Mouse (Mus musculus) spleen, adult 18-20 months (tissue): ENCODE results near the gene Xdh.
"Not testable (repeated sequence)": the region's sequence is repeated elsewhere in the genome, so short reads cannot be mapped to it uniquely, and the experiment has no call there.

ENCODE experiments used
- DNase-seq, 2 experiments: peaks; one replicate each; pipeline ENCODE4 v3.0.0; 2022; ENCODE audit warnings: mixed read lengths in 2 of 2

Xdh gene

GRCm38 (mm10) chr17:73879262-73879916, 70.6 kb downstream of the Xdh start:
- no peak for DNase-seq

- DNase-seq: no peak
Measured at GRCm38 (mm10) chr17:73875674-73876073, 74.3 kb downstream of the Xdh start.

GRCm38 (mm10) chr17:73875268-73875667, 74.7 kb downstream of the Xdh start:
- DNase-seq: no peak

GRCm38 (mm10) chr17:73870956-73871605, 78.9 kb downstream of the Xdh start:
- DNase-seq: peak in 1 of 2 experiments; percentile 15

- peak; percentile 24 to 31 for DNase-seq
Measured at GRCm38 (mm10) chr17:73869008-73869685, 80.8 kb downstream of the Xdh start.

GRCm38 (mm10) chr17:73853717-73854116, 96.3 kb downstream of the Xdh start:
- DNase-seq: no peak

GRCm38 (mm10) chr17:73853041-73853440, 97.0 kb downstream of the Xdh start:
- no peak for DNase-seq

- no peak for DNase-seq
Measured at GRCm38 (mm10) chr17:73847399-73847798, 102.6 kb downstream of the Xdh start.

GRCm38 (mm10) chr17:73845632-73846031, 104.4 kb downstream of the Xdh start:
- no peak for DNase-seq

- no peak for DNase-seq
Measured at GRCm38 (mm10) chr17:73842963-73843362, 107.0 kb downstream of the Xdh start.

- DNase-seq: not testable (repeated sequence)
Measured at GRCm38 (mm10) chr17:73839876-73840275, 110.1 kb downstream of the Xdh start.

GRCm38 (mm10) chr17:73839086-73839835, 110.7 kb downstream of the Xdh start:
- DNase-seq: no peak

- no peak for DNase-seq
Measured at GRCm38 (mm10) chr17:73837244-73837643, 112.8 kb downstream of the Xdh start.

- DNase-seq: no peak
Measured at GRCm38 (mm10) chr17:73836601-73837000, 113.4 kb downstream of the Xdh start.
